Mouse (Mus musculus): ENCODE results near the gene Stx5a. TPM values are rescaled to one million over a fixed set of nuclear protein-coding genes. Genes with fewer than 3 reads are reported as not detected.

The Stx5a gene
- polyA plus RNA-seq, 1 experiment: 88.0 TPM

- TF ChIP-seq CTCF (IDR thresholded peaks at IDR 0.05; ENCODE audit: insufficient read depth, low read length): peak; percentile 40; the same call in 1 of the 2 replicates
- TF ChIP-seq POLR2A (IDR thresholded peaks at IDR 0.05; ENCODE audit: borderline replicate concordance, extremely low read depth, low read depth, low read length): no peak
- DNase-seq: peak; percentile 88
- WGBS: under 1% methylated on average over 32 of the region's 32 CpGs
- Histone ChIP-seq H3K4me1 (ENCODE audit: control insufficient read depth, insufficient read depth, low read length) (no peaks in the 10 kb centered on the region), H3K4me3 (replicated peaks; ENCODE audit: extremely low read depth, low read depth, low read length) (peak within 1 kb of the TSS; percentile 71)
These were observed 45.0 kb downstream of the Stx5a start, which contains the start of gene Taf6l for GRCm38 (mm10) chr19:8786008-8786781. Gene Taf6l (minus strand): TSS chr19:8786417.

GRCm38 (mm10) chr19:8788521-8788920, 47.3 kb downstream of the Stx5a start:
- no peaks in the 10 kb centered on the region for H3K4me1 ChIP-seq (ENCODE audit: control insufficient read depth, insufficient read depth, low read length)
- 45% methylated on average over 3 of the region's 3 CpGs for WGBS
- no peak for DNase-seq
- no peak for TF ChIP-seq POLR2A (IDR thresholded peaks at IDR 0.05; ENCODE audit: borderline replicate concordance, extremely low read depth, low read depth, low read length)
- TF ChIP-seq CTCF (IDR thresholded peaks at IDR 0.05; ENCODE audit: insufficient read depth, low read length): no peak
- no peak overlapping the region for H3K4me3 ChIP-seq (replicated peaks; ENCODE audit: extremely low read depth, low read depth, low read length)

GRCm38 (mm10) chr19:8789171-8789570, 48.0 kb downstream of the Stx5a start:
- Histone ChIP-seq H3K4me1 (ENCODE audit: control insufficient read depth, insufficient read depth, low read length) (no peaks in the 10 kb centered on the region), H3K4me3 (replicated peaks; ENCODE audit: extremely low read depth, low read depth, low read length) (no peak overlapping the region)
- no peak for DNase-seq
- WGBS: 50% methylated on average over 1 of the region's 1 CpGs
- TF ChIP-seq CTCF (IDR thresholded peaks at IDR 0.05; ENCODE audit: insufficient read depth, low read length) (no peak), POLR2A (IDR thresholded peaks at IDR 0.05; ENCODE audit: borderline replicate concordance, extremely low read depth, low read depth, low read length) (no peak)

GRCm38 (mm10) chr19:8790171-8790570, 49.0 kb downstream of the Stx5a start:
- no peak overlapping the region for H3K4me3 ChIP-seq (replicated peaks; ENCODE audit: extremely low read depth, low read depth, low read length)
- WGBS: 69% methylated on average over 7 of the region's 7 CpGs
- DNase-seq: no peak
- TF ChIP-seq CTCF (IDR thresholded peaks at IDR 0.05; ENCODE audit: insufficient read depth, low read length) (no peak), POLR2A (IDR thresholded peaks at IDR 0.05; ENCODE audit: borderline replicate concordance, extremely low read depth, low read depth, low read length) (no peak)
- no peaks in the 10 kb centered on the region for H3K4me1 ChIP-seq (ENCODE audit: control insufficient read depth, insufficient read depth, low read length)

- Histone ChIP-seq H3K4me1 (ENCODE audit: control insufficient read depth, insufficient read depth, low read length) (peaks cover 5% of the 10 kb centered on the region; the same call in 1 of the 2 replicates), H3K4me3 (replicated peaks; ENCODE audit: extremely low read depth, low read depth, low read length) (peak within 1 kb of the TSS; percentile 82)
- peak; percentile 84; the same call in 1 of the 2 replicates for TF ChIP-seq POLR2A (IDR thresholded peaks at IDR 0.05; ENCODE audit: borderline replicate concordance, extremely low read depth, low read depth, low read length)
- no peak for TF ChIP-seq CTCF (IDR thresholded peaks at IDR 0.05; ENCODE audit: insufficient read depth, low read length)
- WGBS: under 1% methylated on average over 25 of the region's 25 CpGs
- DNase-seq: peak; percentile 86
These were observed 57.2 kb downstream of the Stx5a start, which contains the start of gene Polr2g for GRCm38 (mm10) chr19:8798264-8798946. Gene Polr2g (minus strand): TSS chr19:8798577.

GRCm38 (mm10) chr19:8798947-8799315, 57.7 kb downstream of the Stx5a start:
- H3K4me3 ChIP-seq (replicated peaks; ENCODE audit: extremely low read depth, low read depth, low read length): no peak overlapping the region
- H3K4me1 ChIP-seq (ENCODE audit: control insufficient read depth, insufficient read depth, low read length): peaks cover 5% of the 10 kb centered on the region; the same call in 1 of the 2 replicates
- TF ChIP-seq POLR2A (IDR thresholded peaks at IDR 0.05; ENCODE audit: borderline replicate concordance, extremely low read depth, low read depth, low read length): no peak
- no peak for TF ChIP-seq CTCF (IDR thresholded peaks at IDR 0.05; ENCODE audit: insufficient read depth, low read length)
- DNase-seq: no peak

- DNase-seq: peak; percentile 90
- TF ChIP-seq CTCF (IDR thresholded peaks at IDR 0.05; ENCODE audit: insufficient read depth, low read length): no peak
- peak; percentile 82; the same call in 1 of the 2 replicates for TF ChIP-seq POLR2A (IDR thresholded peaks at IDR 0.05; ENCODE audit: borderline replicate concordance, extremely low read depth, low read depth, low read length)
These were observed 61.1 kb downstream of the Stx5a start, which contains the start of gene Zbtb3 for GRCm38 (mm10) chr19:8802130-8802821. Gene Zbtb3 (plus strand): TSS chr19:8802555.

GRCm38 (mm10) chr19:8803204-8803780, 62.1 kb downstream of the Stx5a start:
- Histone ChIP-seq H3K4me1 (ENCODE audit: control insufficient read depth, insufficient read depth, low read length) (0 out of 2 replicates have a peak, but pooled peaks cover 2% of the 10 kb centered on the region), H3K4me3 (replicated peaks; ENCODE audit: extremely low read depth, low read depth, low read length) (no peak overlapping the region)
- WGBS: 85% methylated on average over 9 of the region's 9 CpGs
- DNase-seq: no peak
- no peak for TF ChIP-seq CTCF (IDR thresholded peaks at IDR 0.05; ENCODE audit: insufficient read depth, low read length)

More at GRCm38 (mm10) chr19:8802130-8802821, 61.1 kb downstream of the Stx5a start, which contains the start of gene Zbtb3:
- WGBS: under 1% methylated on average over 30 of the region's 30 CpGs
- Histone ChIP-seq H3K4me3 (replicated peaks; ENCODE audit: extremely low read depth, low read depth, low read length) (peak within 1 kb of the TSS; percentile 84), H3K4me1 (ENCODE audit: control insufficient read depth, insufficient read depth, low read length) (peaks cover 5% of the 10 kb centered on the region; the same call in 1 of the 2 replicates)

Data from lung, adult 2 months (tissue).